Mouse (Mus musculus) testis, adult 2 months (tissue): ENCODE results near the gene Tpgs1.

Source experiments
- CTCF ChIP-seq: fragments of 200-500 bp; IDR thresholded peaks from 2 replicates; pipeline ENCODE4 v1.5.1; 2012; ENCODE audit warnings: low read depth, mild to moderate bottlenecking, inconsistent platforms, low read length, moderate library complexity; ENCODE audit not compliant: control insufficient read depth, insufficient read depth, insufficient replicate concordance
- POLR2A ChIP-seq: fragments of 200-500 bp; IDR thresholded peaks from 2 replicates; pipeline ENCODE4 v1.6.1; 2012; ENCODE audit warnings: low read depth, mild to moderate bottlenecking, inconsistent platforms, low read length, moderate library complexity; ENCODE audit not compliant: control insufficient read depth

- peak; percentile 51; the same call in 1 of the 2 replicates for TF ChIP-seq POLR2A
- TF ChIP-seq CTCF: no peak
Measured at GRCm38 (mm10) chr10:79686219-79686618, 17.1 kb downstream of the Tpgs1 start.
